Mouse (Mus musculus): ENCODE results near the gene Hist1h2bn.

Hist1h2bn gene

GRCm38 (mm10) chr13:21753524-21754285 lies at the start of gene Hist1h2bn, which contains the start of gene Hist1h2ak:
Gene Hist1h2bn, plus strand, starts transcription at chr13:21754123.
Gene Hist1h2ak, minus strand, starts transcription at chr13:21753827.
- DNase-seq (ENCODE audit: low read depth): peak; percentile 93

- no peak for DNase-seq (ENCODE audit: low read depth)
Measured at GRCm38 (mm10) chr13:21706669-21707068, 47.3 kb upstream of the Hist1h2bn start.

DNA sequence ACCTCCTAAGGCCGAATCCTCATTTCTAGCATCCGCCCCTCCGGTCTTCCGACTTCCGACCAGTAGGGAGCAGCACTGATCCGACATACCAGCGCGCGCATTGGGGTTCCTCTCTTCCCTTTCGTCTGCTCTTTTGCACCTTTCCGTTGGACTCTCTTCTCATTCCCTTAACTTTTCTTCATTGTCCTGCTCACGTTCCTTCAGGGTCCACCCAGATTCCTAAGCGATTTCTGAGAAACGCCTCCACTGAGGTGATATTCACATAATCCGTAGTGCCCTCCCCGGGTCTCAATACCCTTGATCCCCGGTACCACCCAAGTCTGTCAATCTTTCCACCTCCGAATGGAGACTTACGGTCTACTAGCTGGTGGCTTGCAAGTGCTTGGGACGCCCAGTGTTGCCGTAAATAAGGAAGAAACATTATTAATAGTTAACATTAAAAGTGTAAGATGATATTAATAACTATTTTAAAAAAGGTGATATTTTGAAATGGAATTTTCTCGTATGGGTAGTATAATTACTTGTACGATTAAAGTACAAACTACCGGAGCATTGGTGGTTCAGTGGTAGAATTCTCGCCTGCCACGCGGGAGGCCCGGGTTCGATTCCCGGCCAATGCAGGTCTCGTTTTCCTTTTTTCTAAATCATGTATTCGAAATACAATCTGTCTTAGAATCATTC lies 43.8 kb upstream of the Hist1h2bn start:
- DNase-seq (ENCODE audit: low read depth): peak; percentile 94

DNA sequence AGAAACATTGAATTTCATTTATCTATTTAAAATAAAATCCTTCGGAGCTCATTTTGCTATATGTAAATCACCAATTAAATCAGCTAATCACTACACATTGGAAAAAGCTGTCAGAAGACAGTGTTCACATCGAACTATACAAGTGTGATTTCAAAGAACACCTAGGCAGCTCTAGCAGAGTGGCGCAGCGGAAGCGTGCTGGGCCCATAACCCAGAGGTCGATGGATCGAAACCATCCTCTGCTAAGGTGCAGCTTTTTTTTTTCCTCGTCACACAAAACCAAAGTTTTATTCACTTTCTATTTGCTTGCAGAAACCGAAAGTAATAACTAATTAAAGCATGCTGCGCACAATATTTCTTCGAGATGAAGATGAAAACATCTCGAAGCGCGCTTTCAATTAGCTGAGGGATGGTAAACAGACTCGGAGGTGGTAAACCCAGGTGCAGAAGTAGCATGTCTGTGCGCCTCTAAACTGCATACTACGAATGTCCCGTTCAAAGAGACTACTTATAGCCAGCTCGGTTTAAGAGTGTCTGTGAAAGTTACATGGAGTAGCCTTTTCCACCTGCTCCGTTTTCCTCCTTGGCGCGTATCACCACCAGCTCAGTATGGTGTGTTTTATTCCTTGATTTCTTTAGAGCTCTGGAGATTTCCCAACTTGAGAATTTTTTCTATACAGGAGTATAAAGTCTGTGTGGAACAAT lies 43.0 kb upstream of the Hist1h2bn start:
- peak; percentile 96 for DNase-seq (ENCODE audit: low read depth)

- no peak for DNase-seq (ENCODE audit: low read depth)
Measured at GRCm38 (mm10) chr13:21711698-21712097, 42.2 kb upstream of the Hist1h2bn start.

- DNase-seq (ENCODE audit: low read depth): peak; percentile 89
Measured at GRCm38 (mm10) chr13:21714725-21715124, 39.2 kb upstream of the Hist1h2bn start.

DNA sequence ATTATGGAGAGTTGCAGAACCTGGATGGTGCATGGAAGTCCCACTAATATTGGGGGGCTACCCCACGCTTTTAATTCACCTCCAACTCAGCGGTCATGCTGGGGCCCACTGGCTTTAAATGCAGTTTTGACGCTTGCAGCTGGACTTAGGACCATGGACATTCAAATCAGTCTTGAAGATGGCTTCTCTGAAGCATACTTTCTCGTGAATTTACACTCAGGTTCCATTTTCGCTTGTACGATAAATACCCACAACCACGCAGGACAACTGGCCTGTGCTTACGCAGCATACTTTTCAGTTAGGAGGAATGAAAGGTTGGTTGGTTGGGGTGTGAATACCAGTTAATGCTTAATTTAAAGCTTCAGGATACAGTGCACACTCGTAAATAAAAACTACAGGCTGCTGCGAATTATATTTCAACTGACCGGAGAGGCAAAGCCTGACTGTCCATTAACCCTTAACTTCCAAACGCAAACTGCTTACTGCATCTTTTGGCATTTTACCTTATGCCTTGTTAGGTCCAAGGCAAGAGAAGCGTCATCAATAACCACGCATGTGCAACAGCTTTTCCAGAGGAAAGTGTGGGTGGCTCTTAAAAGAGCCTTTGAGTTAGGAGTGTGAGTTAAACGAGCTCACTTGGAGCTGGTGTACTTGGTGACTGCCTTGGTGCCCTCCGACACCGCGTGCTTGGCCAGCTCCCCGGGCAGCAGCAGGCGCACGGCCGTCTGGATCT lies 38.6 kb upstream of the Hist1h2bn start:
- peak; percentile 55 for DNase-seq (ENCODE audit: low read depth)

DNA sequence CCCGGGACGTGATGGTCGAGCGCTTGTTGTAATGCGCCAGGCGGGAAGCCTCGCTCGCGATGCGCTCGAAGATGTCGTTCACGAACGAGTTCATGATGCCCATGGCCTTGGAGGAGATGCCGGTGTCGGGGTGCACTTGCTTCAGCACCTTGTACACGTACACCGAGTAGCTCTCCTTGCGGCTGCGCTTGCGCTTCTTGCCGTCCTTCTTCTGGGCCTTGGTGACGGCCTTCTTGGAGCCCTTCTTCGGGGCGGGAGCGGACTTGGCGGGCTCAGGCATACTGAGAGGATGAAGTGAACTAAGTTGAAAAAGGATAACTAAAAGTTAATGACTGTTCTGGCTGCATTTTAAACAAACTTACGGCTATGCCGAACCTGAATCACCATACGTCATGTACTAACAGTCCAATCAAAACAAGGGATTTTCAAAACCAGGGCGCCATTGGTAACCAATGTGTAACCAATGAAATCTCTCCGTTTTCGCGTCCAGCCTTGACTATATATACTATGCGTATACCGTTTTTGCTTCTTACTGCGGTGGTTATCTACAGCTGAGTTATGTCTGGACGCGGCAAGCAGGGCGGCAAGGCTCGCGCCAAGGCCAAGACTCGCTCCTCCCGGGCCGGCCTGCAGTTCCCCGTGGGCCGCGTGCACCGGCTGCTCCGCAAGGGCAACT lies 37.9 kb upstream of the Hist1h2bn start, which contains the start of the genes Hist1h2bl and Hist1h2ai:
TSS of gene Hist1h2bl (minus strand) at position 280 of the 676 bp plus-strand sequence.
TSS of gene Hist1h2ai (plus strand) at position 559 of the 676 bp plus-strand sequence.
- peak; percentile 93 for DNase-seq (ENCODE audit: low read depth)

GRCm38 (mm10) chr13:21716540-21717391 lies 37.2 kb upstream of the Hist1h2bn start:
- DNase-seq (ENCODE audit: low read depth): peak; percentile 60

- DNase-seq (ENCODE audit: low read depth): peak; percentile 90
Measured at GRCm38 (mm10) chr13:21717397-21718357, 36.2 kb upstream of the Hist1h2bn start, which contains the start of gene Hist1h3h. Gene Hist1h3h, plus strand, starts transcription at chr13:21717659.

GRCm38 (mm10) chr13:21718381-21719080 lies 35.4 kb upstream of the Hist1h2bn start:
- peak; percentile 15 for DNase-seq (ENCODE audit: low read depth)

DNA sequence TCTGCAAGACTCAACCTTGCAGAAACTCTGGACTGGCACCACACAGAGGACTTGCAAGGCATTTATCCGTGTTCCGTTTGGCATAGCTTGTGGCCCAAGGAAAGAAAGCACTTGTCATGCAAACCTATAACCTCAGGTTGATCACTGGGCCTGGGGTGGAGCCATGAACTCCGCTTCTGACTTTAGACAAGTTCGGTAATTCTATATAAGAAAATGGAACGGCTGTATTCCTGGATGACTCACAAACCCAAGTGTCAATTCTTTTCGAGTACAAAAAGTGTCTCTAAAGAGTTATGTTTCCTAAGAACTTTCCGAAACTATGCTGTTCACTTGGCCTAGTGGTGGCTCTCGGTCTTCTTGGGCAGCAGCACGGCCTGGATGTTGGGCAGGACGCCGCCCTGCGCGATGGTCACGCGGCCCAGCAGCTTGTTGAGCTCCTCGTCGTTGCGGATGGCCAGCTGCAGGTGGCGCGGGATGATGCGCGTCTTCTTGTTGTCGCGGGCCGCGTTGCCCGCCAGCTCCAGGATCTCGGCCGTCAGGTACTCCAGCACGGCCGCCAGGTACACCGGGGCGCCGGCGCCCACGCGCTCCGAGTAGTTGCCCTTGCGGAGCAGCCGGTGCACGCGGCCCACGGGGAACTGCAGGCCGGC lies 32.7 kb upstream of the Hist1h2bn start:
- DNase-seq (ENCODE audit: low read depth): peak; percentile 47

- peak; percentile 92 for DNase-seq (ENCODE audit: low read depth)
Measured at GRCm38 (mm10) chr13:21721757-21722372, 32.1 kb upstream of the Hist1h2bn start, which contains the start of gene Hist1h2bm. Gene Hist1h2bm, plus strand, starts transcription at chr13:21722044.

- no peak for DNase-seq (ENCODE audit: low read depth)
Measured at GRCm38 (mm10) chr13:21722373-21722925, 31.5 kb upstream of the Hist1h2bn start.

DNA sequence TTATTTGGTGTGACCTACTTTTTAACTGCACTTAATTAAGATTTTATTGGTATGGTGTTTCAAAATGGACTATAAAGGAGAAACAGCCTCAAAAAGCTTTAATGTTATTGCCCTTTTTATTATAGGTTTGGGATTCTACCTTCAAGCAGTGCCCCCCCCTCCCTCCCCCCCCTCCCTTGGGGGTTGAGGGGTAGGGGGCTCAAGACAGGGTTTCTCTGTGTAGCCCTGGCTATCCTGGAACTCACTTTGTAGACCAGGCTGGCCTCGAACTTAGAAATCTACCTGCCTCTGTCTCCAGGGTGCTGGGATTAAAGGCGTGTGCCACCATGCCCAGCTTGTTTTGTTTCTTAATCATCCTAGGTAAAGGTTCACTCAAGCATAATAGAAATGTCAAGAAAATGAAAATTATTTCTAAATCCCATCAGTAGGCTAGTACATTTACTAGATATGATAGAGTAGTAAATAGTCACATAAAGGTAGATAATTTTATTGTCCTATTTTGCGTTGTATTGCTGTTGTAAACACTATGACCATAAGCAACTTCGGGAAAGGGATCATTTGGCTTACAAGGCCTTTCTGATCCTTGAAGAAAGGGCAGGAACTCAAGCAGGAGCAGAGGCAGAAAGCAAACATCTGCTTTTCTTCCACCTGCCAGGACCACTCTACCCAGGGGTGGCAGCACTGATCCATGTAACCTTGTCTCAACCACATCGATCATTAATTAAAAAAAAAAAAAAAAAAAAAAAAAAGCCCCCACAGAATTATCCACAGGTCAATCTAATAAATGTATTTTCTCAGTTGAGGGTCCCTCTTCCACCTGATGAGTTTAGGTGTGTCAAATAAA lies 30.7 kb upstream of the Hist1h2bn start:
- DNase-seq (ENCODE audit: low read depth): no peak
